Comparison of ENCODE assay signal across 16 mouse cellular contexts in genomic region chr17:91086412-91086811, GRCm38 (mm10). TPM values are rescaled to one million over a fixed set of nuclear protein-coding genes. Genes with fewer than 3 reads are reported as not detected.
DNase-seq lines count a peak whose midpoint lies in the region; ATAC-seq and TF ChIP-seq lines count a peak whose summit lies in the region.
"Had no signal": no experiment of that assay in that cellular context is flagged by ENCODE, and none has a peak within 500 bp of the region (broad histone marks: within the 10 kb centered on the region; RNA-seq: fewer than 3 reads in every experiment).

No protein-coding gene starts in this region.

- no peaks in the 10 kb centered on the region for H3K9me3 ChIP-seq in lung, postnatal 0 days (ENCODE audit: low read length)
- peaks cover 10% of the 10 kb centered on the region for H3K9me3 ChIP-seq in hindbrain, embryonic 16.5 days (ENCODE audit: control insufficient read depth, low read length)
- peaks cover 5% of the 10 kb centered on the region for H3K9me3 ChIP-seq in neural tube, embryonic 15.5 days (replicated peaks)
- H3K9me3 ChIP-seq: liver, embryonic 15.5 days had no signal

- WGBS in lung, postnatal 0 days = 89% methylated on average over 1 of the region's 1 CpGs
- 42% methylated on average over 1 of the region's 1 CpGs for WGBS in hindbrain, embryonic 16.5 days
- WGBS in neural tube, embryonic 15.5 days = 88% methylated on average over 1 of the region's 1 CpGs
- 76% methylated on average over 1 of the region's 1 CpGs for WGBS in lung, adult 2 months

- DNase-seq in cerebellum, adult 9-10 months = peak; percentile 33
- no peak for DNase-seq in cerebellum, adult 11 months
- peak; percentile 21 for DNase-seq in lung, postnatal 0 days (ENCODE audit: low spot score)
- no peak for DNase-seq in lung, postnatal 4 days
- no peak for DNase-seq in kidney, postnatal 25 days
- DNase-seq in lung, adult 2 months = no peak
- DNase-seq: adrenal gland, adult 2 months; cerebellum, adult 8-10 months; heart, adult 18-20 months; kidney, adult 2 months; kidney, postnatal 14 days; lung, postnatal 14 days; right cerebral cortex, postnatal 25 days had no signal

- TF ChIP-seq EP300 in lung, postnatal 0 days (IDR thresholded peaks at IDR 0.05) = no peak

- no peak for TF ChIP-seq POLR2A in lung, adult 2 months (IDR thresholded peaks at IDR 0.05; ENCODE audit: borderline replicate concordance, extremely low read depth, low read depth, low read length)

- H3K4me1 ChIP-seq in lung, postnatal 0 days (ENCODE audit: insufficient read depth, low read depth, low read length) = no peaks in the 10 kb centered on the region
- H3K4me1 ChIP-seq in hindbrain, embryonic 16.5 days (ENCODE audit: control insufficient read depth, insufficient read depth, low read depth, low read length) = peaks cover 10% of the 10 kb centered on the region
- H3K4me1 ChIP-seq in neural tube, embryonic 15.5 days = peaks cover 26% of the 10 kb centered on the region
- H3K4me1 ChIP-seq in lung, adult 2 months (ENCODE audit: control insufficient read depth, insufficient read depth, low read length) = no peaks in the 10 kb centered on the region
- H3K4me1 ChIP-seq: liver, embryonic 15.5 days had no signal

- no peak for ATAC-seq in lung, postnatal 0 days
- no peak for ATAC-seq in hindbrain, embryonic 16.5 days
- ATAC-seq in neural tube, embryonic 15.5 days (ENCODE audit: low FRiP score) = no peak

- no peak overlapping the region for H3K27ac ChIP-seq in lung, postnatal 0 days (ENCODE audit: low read length)
- H3K27ac ChIP-seq in hindbrain, embryonic 16.5 days (ENCODE audit: low read depth, low read length) = no peak overlapping the region
- no peak overlapping the region for H3K27ac ChIP-seq in neural tube, embryonic 15.5 days (replicated peaks)
- H3K27ac ChIP-seq: liver, embryonic 15.5 days had no signal

- no peaks in the 10 kb centered on the region for H3K27me3 ChIP-seq in lung, postnatal 0 days (replicated peaks; ENCODE audit: insufficient read depth, low read length)
- H3K27me3 ChIP-seq in hindbrain, embryonic 16.5 days (replicated peaks; ENCODE audit: control insufficient read depth, insufficient read depth, low read length) = no peaks in the 10 kb centered on the region
- H3K27me3 ChIP-seq in neural tube, embryonic 15.5 days (replicated peaks) = no peaks in the 10 kb centered on the region
- H3K27me3 ChIP-seq: liver, embryonic 15.5 days had no signal

- H3K9ac ChIP-seq in lung, postnatal 0 days (replicated peaks; ENCODE audit: low read depth) = no peak overlapping the region
- no peak overlapping the region for H3K9ac ChIP-seq in hindbrain, embryonic 16.5 days (ENCODE audit: low read depth, low read length)
- H3K9ac ChIP-seq in neural tube, embryonic 15.5 days (replicated peaks) = no peak overlapping the region
- H3K9ac ChIP-seq: liver, embryonic 15.5 days had no signal

- H3K36me3 ChIP-seq in lung, postnatal 0 days (ENCODE audit: insufficient read depth, low read length) = no peaks in the 10 kb centered on the region
- peaks cover 16% of the 10 kb centered on the region for H3K36me3 ChIP-seq in hindbrain, embryonic 16.5 days (ENCODE audit: control insufficient read depth, insufficient read depth, low read length)
- H3K36me3 ChIP-seq in neural tube, embryonic 15.5 days = peaks cover 20% of the 10 kb centered on the region
- H3K36me3 ChIP-seq: liver, embryonic 15.5 days had no signal

- no peak overlapping the region for H3K4me3 ChIP-seq in lung, postnatal 0 days (ENCODE audit: low read depth, low read length)
- H3K4me3 ChIP-seq in hindbrain, embryonic 16.5 days (ENCODE audit: low read length) = peak overlapping the region; percentile 34
- peak overlapping the region; percentile 20 for H3K4me3 ChIP-seq in neural tube, embryonic 15.5 days (replicated peaks)
- no peak overlapping the region for H3K4me3 ChIP-seq in lung, adult 2 months (replicated peaks; ENCODE audit: extremely low read depth, low read depth, low read length)
- H3K4me3 ChIP-seq: liver, embryonic 15.5 days had no signal

- H3K4me2 ChIP-seq in lung, postnatal 0 days (replicated peaks; ENCODE audit: low read depth, low read length) = no peak overlapping the region
- peak overlapping the region; percentile 58 for H3K4me2 ChIP-seq in hindbrain, embryonic 16.5 days (ENCODE audit: low read length)
- peak overlapping the region; percentile 50 for H3K4me2 ChIP-seq in neural tube, embryonic 15.5 days
- H3K4me2 ChIP-seq: liver, embryonic 15.5 days had no signal

- TF ChIP-seq CTCF in lung, postnatal 0 days (IDR thresholded peaks at IDR 0.05) = no peak
- TF ChIP-seq CTCF in lung, adult 2 months (IDR thresholded peaks at IDR 0.05; ENCODE audit: insufficient read depth, low read length) = no peak

RNA-seq across cellular contexts. Expression of gene Nrxn1, which starts 6.5 kb away (rescaled TPM):
- polyA plus RNA-seq in lung, postnatal 0 days (2015; fragmentation: Nextera tagmentation; extraction: Ambion mirVana) = 1.3 and 2.6 TPM in 2 replicates
- polyA plus RNA-seq in hindbrain, embryonic 16.5 days (2015; fragmentation: Nextera tagmentation; extraction: Ambion mirVana) = 229 and 250 TPM in 2 replicates
- polyA plus RNA-seq in neural tube, embryonic 15.5 days (2015; fragmentation: Nextera tagmentation; extraction: Ambion mirVana) = 222 and 245 TPM in 2 replicates
- 2.4 and 2.7 TPM in 2 replicates for polyA plus RNA-seq in lung, adult 2 months (2012; rRNA removed)

Comparison
In these comparisons a context has a peak if more than half of its experiments do, and no peak if none do; other contexts are left out.
1. DNase-seq: peak in cerebellum, adult 9-10 months (single experiment) and lung, postnatal 0 days (single experiment); none in cerebellum, adult 11 months (single experiment), lung, postnatal 4 days (0 of 2), kidney, postnatal 25 days (0 of 2) and lung, adult 2 months (single experiment).
2. H3K4me3 ChIP-seq: peak in hindbrain, embryonic 16.5 days (single experiment) and neural tube, embryonic 15.5 days (single experiment); none in lung, postnatal 0 days (single experiment) and lung, adult 2 months (single experiment).
3. RNA of gene Nrxn1, which starts 6.5 kb away (polyA plus RNA-seq): 229 to 250 TPM in hindbrain, embryonic 16.5 days and 222 to 245 TPM in neural tube, embryonic 15.5 days; 2.4 to 2.7 TPM in lung, adult 2 months and 1.3 to 2.6 TPM in lung, postnatal 0 days; every median in the first group is over 10 times any median in the second.